Mouse (Mus musculus) intestine, postnatal 0 days (tissue): Measurements from ENCODE around the gene Mapk3. TPM values are rescaled to one million over a fixed set of nuclear protein-coding genes. Genes with fewer than 3 reads are reported as not detected.
A peak's percentile ranks its signal among the peaks of the same experiment; 100 is the strongest.
"Not testable (repeated sequence)": the region's sequence is repeated elsewhere in the genome, so short reads cannot be mapped to it uniquely, and the experiment has no call there.

Source experiments
- ATAC-seq: fragments of 200-750 bp; cut with Nextera tagmentation; 2 replicates; pipeline ENCODE4 v1.8.0; 2017; ENCODE audit warnings: mild to moderate bottlenecking, moderate TSS enrichment, moderate library complexity
- H3K27ac ChIP-seq: fragments of 300-500 bp; sonication (generic); 2 replicates; pipeline ENCODE4 v1.5.1; 2014; ENCODE audit warnings: mild to moderate bottlenecking, low read depth, low read length, moderate library complexity
- H3K27me3 ChIP-seq: fragments of 300-500 bp; sonication (generic); replicated peaks from 2 replicates; pipeline ENCODE4 v1.6.1; 2014; ENCODE audit warnings: low read length, mixed read lengths; ENCODE audit not compliant: control insufficient read depth, insufficient read depth
- H3K36me3 ChIP-seq: fragments of 300-500 bp; sonication (generic); 2 replicates; pipeline ENCODE4 v1.6.1; 2014; ENCODE audit warnings: mild to moderate bottlenecking, moderate library complexity; ENCODE audit not compliant: control insufficient read depth, insufficient read depth
- H3K4me1 ChIP-seq: fragments of 300-500 bp; sonication (generic); replicated peaks from 2 replicates; pipeline ENCODE4 v1.6.1; 2014; ENCODE audit warnings: antibody characterized with exemption, low read length, mixed read lengths; ENCODE audit not compliant: control insufficient read depth, insufficient read depth
- H3K4me2 ChIP-seq: fragments of 300-500 bp; sonication (generic); replicated peaks from 2 replicates; pipeline ENCODE4 v1.6.1; 2014; ENCODE audit warnings: low read depth, mild to moderate bottlenecking, moderate library complexity
- H3K4me3 ChIP-seq: fragments of 300-500 bp; sonication (generic); 2 replicates; pipeline ENCODE4 v1.5.1; 2014; ENCODE audit warnings: low read depth, low read length
- H3K9ac ChIP-seq: fragments of 300-500 bp; sonication (generic); 2 replicates; pipeline ENCODE4 v1.6.1; 2014; ENCODE audit warnings: mild to moderate bottlenecking, low read depth, low read length
- H3K9me3 ChIP-seq: fragments of 300-500 bp; sonication (generic); 2 replicates; pipeline ENCODE4 v1.6.1; 2016; ENCODE audit warnings: mixed run types; ENCODE audit not compliant: control insufficient read depth
- CTCF ChIP-seq: sonication (generic); IDR thresholded peaks from 2 replicates; pipeline ENCODE4 v1.5.1; 2016; ENCODE audit warnings: low read depth, mild to moderate bottlenecking, control low read depth, antibody characterized with exemption, moderate library complexity
- WGBS: fragments of 180-500 bp; shearing (Covaris S2); extraction: QIAGEN DNeasy Blood & Tissue Kit; methylation state at CpG from one replicate; pipeline ENCODE4 v1.1.7; 2014; 5-methylcytosine and 5-hydroxymethylcytosine counted together
- polyA plus RNA-seq: library from polyadenylated mRNA; unstranded; fragments of >200 nt; fragmentation: Nextera tagmentation; extraction: Ambion mirVana; gene quantifications from 2 replicates; pipeline ENCODE4 v1.2.1, GENCODE M21; 2015

The Mapk3 gene
- polyA plus RNA-seq, 1 experiment from 2014 or later, result 131 TPM

DNA sequence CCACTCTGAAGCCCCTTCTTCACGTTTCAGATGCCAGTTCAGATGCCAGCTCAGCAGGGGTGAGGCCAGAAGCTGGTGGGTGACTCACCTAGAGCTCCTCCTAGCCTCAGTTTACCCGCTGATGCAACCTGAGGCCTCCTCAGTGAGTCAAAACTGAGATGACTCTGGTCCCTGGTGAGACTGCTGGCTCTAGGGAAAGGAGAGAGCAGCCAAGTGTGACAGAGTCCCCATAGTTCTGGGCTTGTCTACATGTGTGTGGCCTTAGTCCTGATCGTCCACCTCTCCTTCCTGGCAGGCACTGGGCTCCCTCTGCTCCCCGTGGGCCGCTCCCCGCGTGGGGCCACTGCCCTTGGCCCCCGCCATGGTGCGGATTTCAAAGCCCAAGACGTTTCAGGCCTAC lies 18.1 kb downstream of the Mapk3 start:
- ATAC-seq, result no peak
- H3K4me2 ChIP-seq, result peak overlapping the region; percentile 99
- WGBS, result 51% methylated on average over 10 of the region's 10 CpGs
- H3K9me3 ChIP-seq, result no peaks in the 10 kb centered on the region
- no peaks in the 10 kb centered on the region; the same call in 1 of the 2 replicates for H3K4me1 ChIP-seq
- no peak for TF ChIP-seq CTCF
- no peaks in the 10 kb centered on the region for H3K27me3 ChIP-seq
- H3K9ac ChIP-seq, result peak overlapping the region; percentile 90
- H3K36me3 ChIP-seq, result peaks cover 13% of the 10 kb centered on the region; the same call in 1 of the 2 replicates
- H3K4me3 ChIP-seq, result peak overlapping the region; percentile 73
- peak overlapping the region; percentile 82; the same call in 1 of the 2 replicates for H3K27ac ChIP-seq

DNA sequence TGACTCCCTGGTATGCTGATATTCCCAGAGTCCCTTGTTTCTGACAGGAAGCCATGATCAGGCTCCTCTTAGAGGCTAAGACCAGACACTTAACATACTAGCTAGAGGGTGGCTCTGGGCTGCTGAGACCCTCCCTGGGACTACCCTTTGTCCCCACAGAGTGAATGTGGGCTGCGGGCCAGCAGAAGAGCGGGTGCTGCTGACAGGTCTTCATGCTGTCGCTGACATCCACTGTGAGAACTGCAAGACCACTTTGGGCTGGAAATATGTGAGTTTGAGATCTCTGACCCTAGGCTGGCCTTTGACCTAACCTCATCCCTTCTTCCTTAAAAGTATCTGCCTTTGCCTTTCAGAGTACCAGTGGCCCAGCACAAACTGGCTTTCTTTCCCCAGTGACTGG lies 18.7 kb downstream of the Mapk3 start:
- 86% methylated on average over 3 of the region's 3 CpGs for WGBS
- H3K27me3 ChIP-seq, result no peaks in the 10 kb centered on the region
- peaks cover 7% of the 10 kb centered on the region; the same call in 1 of the 2 replicates for H3K36me3 ChIP-seq
- H3K4me2 ChIP-seq, result peak overlapping the region; percentile 99
- H3K9ac ChIP-seq, result no peak overlapping the region
- no peaks in the 10 kb centered on the region for H3K9me3 ChIP-seq
- no peak for ATAC-seq
- no peaks in the 10 kb centered on the region; the same call in 1 of the 2 replicates for H3K4me1 ChIP-seq
- no peak for TF ChIP-seq CTCF
- no peak overlapping the region for H3K4me3 ChIP-seq
- H3K27ac ChIP-seq, result no peak overlapping the region

DNA sequence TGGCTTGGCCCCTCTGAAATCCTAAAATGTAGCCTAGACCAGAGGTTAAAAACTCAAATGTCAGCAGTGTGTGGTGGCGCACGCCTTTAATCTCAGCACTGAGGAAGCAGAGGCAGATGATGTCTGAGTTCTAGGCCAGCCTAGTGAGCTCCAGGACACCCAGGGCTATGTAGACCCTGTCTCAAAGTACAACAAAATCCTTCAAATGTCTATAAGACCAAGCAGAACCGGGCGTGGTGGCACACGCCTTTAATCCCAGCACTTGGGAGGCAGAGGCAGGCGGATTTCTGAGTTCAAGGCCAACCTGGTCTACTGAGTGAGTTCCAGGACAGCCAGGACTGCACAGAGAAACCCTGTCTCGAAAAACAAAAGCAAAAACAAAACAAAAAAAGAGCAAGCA lies 19.7 kb downstream of the Mapk3 start:
- not testable (repeated sequence) for H3K27me3 ChIP-seq, H3K4me1 ChIP-seq, H3K36me3 ChIP-seq, H3K27ac ChIP-seq, H3K9me3 ChIP-seq, H3K9ac ChIP-seq, ATAC-seq, H3K4me3 ChIP-seq, H3K4me2 ChIP-seq
- WGBS, result 88% methylated on average over 7 of the region's 7 CpGs

DNA sequence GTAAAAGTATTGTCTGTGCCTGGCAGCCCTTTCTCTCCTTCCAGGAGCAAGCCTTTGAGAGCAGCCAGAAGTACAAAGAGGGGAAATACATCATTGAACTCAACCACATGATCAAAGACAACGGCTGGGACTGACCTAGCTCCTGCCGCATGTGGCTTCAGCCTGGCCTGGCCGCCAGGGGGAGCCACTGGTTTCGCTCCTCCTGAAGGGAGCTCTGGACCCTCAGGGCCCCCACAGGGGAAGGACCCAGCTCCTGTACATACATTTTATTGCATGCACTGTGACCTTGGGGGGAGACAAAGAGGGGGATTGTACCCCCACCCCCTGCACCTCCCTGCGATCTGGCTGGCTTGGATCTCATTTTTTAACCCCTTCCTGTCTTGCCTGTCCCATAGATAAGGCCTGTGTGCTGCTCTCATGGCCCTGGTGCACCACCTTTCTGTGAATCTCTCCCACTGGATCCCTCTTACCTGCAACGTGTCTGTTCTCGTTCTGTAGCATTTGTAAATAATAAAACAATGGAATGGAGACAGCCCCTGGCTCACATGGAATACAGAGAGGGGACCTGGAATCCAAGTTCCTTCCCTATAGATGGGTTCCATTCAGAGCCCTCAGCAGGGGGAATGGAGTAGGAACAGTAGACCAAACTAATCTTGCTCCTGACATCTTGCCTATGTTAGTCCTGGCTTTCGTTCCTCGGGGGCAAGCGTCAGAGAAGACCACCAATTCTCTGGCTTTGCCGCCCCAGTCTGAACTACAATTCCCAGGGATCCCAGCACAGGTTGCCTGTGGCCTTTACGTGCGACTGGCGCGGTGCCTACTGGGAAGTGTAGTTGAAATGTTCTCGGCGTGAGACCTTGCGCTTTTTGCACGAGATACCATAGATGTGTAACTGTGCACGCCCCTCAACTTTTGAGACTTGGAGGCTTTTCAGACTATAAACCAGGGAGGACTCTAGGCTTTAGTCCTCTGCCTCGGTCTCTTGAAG lies 20.9 kb downstream of the Mapk3 start:
- peak overlapping the region; percentile 36 for H3K4me3 ChIP-seq
- H3K27ac ChIP-seq, result 0 out of 2 replicates have a peak overlapping the region, but pooled peaks have one; percentile 50
- ATAC-seq, result peak; percentile 54
- no peaks in the 10 kb centered on the region for H3K9me3 ChIP-seq
- peaks cover 7% of the 10 kb centered on the region; the same call in 1 of the 2 replicates for H3K36me3 ChIP-seq
- peak overlapping the region; percentile 37; the same call in 1 of the 2 replicates for H3K9ac ChIP-seq
- under 1% methylated on average over 21 of the region's 21 CpGs for WGBS
- H3K4me1 ChIP-seq, result no peaks in the 10 kb centered on the region; the same call in 1 of the 2 replicates
- peak; percentile 94 for TF ChIP-seq CTCF
- no peaks in the 10 kb centered on the region for H3K27me3 ChIP-seq
- peak overlapping the region; percentile 77 for H3K4me2 ChIP-seq

DNA sequence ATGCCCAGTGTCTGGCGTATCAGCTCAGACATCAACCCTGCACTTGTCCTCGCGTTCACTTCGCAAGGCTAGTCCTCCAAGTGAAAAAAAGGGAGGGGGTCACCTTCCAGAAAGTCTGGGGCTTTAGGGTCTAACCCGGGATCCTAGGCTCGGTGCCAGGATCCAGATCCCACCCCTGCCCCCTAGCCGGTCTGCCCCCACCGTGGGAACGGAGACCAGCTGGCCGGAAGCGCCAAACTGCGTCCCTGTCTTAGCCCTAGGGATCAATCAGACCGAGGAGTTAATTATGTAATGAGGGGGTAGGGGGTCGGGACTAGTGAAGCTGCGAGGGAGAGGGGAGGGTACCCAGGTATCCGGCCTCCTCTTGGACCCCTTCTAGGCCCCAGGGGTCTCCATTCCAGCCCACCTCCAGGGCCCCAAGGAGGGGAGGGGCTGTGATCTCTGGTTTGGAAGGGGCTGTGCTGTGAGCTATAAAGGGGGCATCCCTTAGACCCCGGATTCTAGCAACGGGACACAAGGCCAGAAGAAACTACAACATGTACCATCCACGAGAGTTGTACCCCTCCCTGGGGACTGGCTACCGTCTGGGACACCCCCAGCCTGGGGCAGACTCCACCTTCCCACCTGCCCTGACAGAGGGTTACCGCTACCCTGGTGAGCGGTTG lies 21.7 kb downstream of the Mapk3 start, which contains the start of gene Tbx6:
Tbx6 (plus strand) TSS at position 513 of the 665 bp plus-strand sequence.
- Histone ChIP-seq H3K9ac (peak within 1 kb of the TSS; percentile 37; the same call in 1 of the 2 replicates), H3K36me3 (peaks cover 12% of the 10 kb centered on the region), H3K9me3 (no peaks in the 10 kb centered on the region), H3K4me3 (peak within 1 kb of the TSS; percentile 36), H3K27me3 (no peaks in the 10 kb centered on the region), H3K27ac (no peak within 1 kb of the TSS), H3K4me1 (no peaks in the 10 kb centered on the region; the same call in 1 of the 2 replicates), H3K4me2 (peak within 1 kb of the TSS; percentile 77)
- TF ChIP-seq CTCF, result no peak
- 0 out of 2 replicates have a peak, but pooled peaks have one; percentile 0 for ATAC-seq
- WGBS, result 7% methylated on average over 22 of the region's 22 CpGs
